Mouse (Mus musculus) liver, embryonic 11.5 days (tissue): Measurements from ENCODE around the gene Efcab9. TPM values are rescaled to one million over a fixed set of nuclear protein-coding genes. Genes with fewer than 3 reads are reported as not detected.

ENCODE experiments used
- ATAC-seq: fragments of 200-750 bp; cut with Nextera tagmentation; replicated peaks from 2 replicates; pipeline ENCODE4 v1.8.0; 2017; ENCODE audit warnings: moderate number of reproducible peaks, mild to moderate bottlenecking, moderate TSS enrichment, moderate library complexity; ENCODE audit not compliant: low FRiP score
- DNase-seq: peaks from one replicate; pipeline ENCODE4 v3.0.0-alpha.2; 2017; ENCODE audit warnings: low spot score
- H3K27ac ChIP-seq: fragments of 300-500 bp; sonication (generic); 2 replicates; pipeline ENCODE4 v1.5.1; 2014; ENCODE audit warnings: mild to moderate bottlenecking, low read depth, low read length, control low read depth
- H3K27me3 ChIP-seq: fragments of 300-500 bp; sonication (generic); replicated peaks from 2 replicates; pipeline ENCODE4 v1.6.1; 2014; ENCODE audit warnings: low read length, mixed read lengths; ENCODE audit not compliant: control insufficient read depth, insufficient read depth
- H3K36me3 ChIP-seq: fragments of 300-500 bp; sonication (generic); 2 replicates; pipeline ENCODE4 v1.6.1; 2014; ENCODE audit warnings: mild to moderate bottlenecking, low read length, moderate library complexity, mixed read lengths; ENCODE audit not compliant: control insufficient read depth, insufficient read depth
- H3K4me1 ChIP-seq: fragments of 300-500 bp; sonication (generic); replicated peaks from 2 replicates; pipeline ENCODE4 v1.6.1; 2014; ENCODE audit warnings: low read length, mixed read lengths; ENCODE audit not compliant: control insufficient read depth, insufficient read depth
- H3K4me2 ChIP-seq: fragments of 300-500 bp; sonication (generic); 2 replicates; pipeline ENCODE4 v1.6.1; 2014; ENCODE audit warnings: mild to moderate bottlenecking, control low read depth, moderate library complexity
- H3K4me3 ChIP-seq: fragments of 300-500 bp; sonication (generic); 2 replicates; pipeline ENCODE4 v1.5.1; 2014; ENCODE audit warnings: low read depth, low read length, control low read depth
- H3K9ac ChIP-seq: fragments of 300-500 bp; sonication (generic); 2 replicates; pipeline ENCODE4 v1.6.1; 2014; ENCODE audit warnings: low read depth, low read length, control low read depth
- H3K9me3 ChIP-seq: fragments of 300-500 bp; sonication (generic); 2 replicates; pipeline ENCODE4 v1.6.1; 2016; ENCODE audit warnings: low read length, inconsistent platforms, mixed read lengths; ENCODE audit not compliant: control insufficient read depth
- WGBS: fragments of 180-500 bp; shearing (Covaris S2); extraction: QIAGEN DNeasy Blood & Tissue Kit; methylation state at CpG from one replicate; pipeline ENCODE4 v1.1.7; 2014; 5-methylcytosine and 5-hydroxymethylcytosine counted together
- polyA plus RNA-seq: library from polyadenylated mRNA; unstranded; fragments of >200 nt; fragmentation: Nextera tagmentation; extraction: Ambion mirVana; gene quantifications from 2 replicates; pipeline ENCODE4 v1.2.1, GENCODE M21; 2014

Efcab9 gene
- polyA plus RNA-seq, 1 experiment from 2014 or later, result 0.49 TPM

GRCm38 (mm10) chr11:32568060-32568459 is 36.2 kb upstream of the Efcab9 start:
- no peak overlapping the region for H3K4me2 ChIP-seq
- H3K27ac ChIP-seq, result no peak overlapping the region
- no peaks in the 10 kb centered on the region for H3K27me3 ChIP-seq
- H3K4me3 ChIP-seq, result no peak overlapping the region
- no peak overlapping the region for H3K9ac ChIP-seq
- ATAC-seq (no peak), DNase-seq (no peak)
- H3K9me3 ChIP-seq, result no peaks in the 10 kb centered on the region
- 77% methylated on average over 7 of the region's 7 CpGs for WGBS
- peaks cover 42% of the 10 kb centered on the region for H3K4me1 ChIP-seq
- H3K36me3 ChIP-seq, result 0 out of 2 replicates have a peak, but pooled peaks cover 2% of the 10 kb centered on the region

DNA sequence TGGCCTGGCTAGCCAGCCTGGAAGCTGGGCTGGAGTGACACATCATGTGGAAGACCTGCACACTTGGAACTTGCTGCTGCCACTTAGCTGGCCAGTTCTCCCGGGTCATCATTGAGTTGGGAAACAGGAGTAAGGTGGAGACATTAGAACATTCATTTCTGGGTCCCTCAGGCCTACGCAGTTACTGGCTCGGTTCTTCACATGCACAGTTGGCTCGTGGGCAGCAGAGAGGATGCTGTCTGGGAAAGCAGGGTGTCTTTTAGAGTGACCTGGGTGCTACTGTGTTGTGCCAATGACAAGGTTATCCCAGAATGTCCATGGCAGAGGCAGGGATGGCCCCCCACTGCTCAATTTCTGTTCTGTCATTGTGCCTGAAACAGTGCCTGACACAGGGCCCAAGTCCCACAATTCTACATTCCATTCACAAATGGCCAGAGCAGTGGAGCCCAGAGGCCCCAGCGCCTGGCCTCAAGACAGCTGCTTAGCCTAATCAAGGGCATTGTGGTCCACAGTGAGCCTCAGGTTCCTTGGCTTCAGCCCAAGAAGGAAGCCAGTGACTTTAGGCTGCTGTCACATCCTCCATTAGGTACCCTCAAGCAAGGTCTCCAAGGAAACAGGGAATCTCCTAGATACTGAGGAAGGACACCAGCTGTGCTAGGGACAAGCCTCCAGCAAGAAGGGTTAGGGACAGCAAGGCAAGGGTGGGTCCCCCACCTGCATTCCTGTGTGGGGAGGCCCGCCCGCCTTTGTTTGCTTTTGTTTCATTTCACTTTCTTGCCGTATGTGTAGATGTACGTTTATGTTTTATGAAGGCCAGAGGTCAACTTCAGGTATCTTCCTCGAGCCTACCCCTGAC is 35.3 kb upstream of the Efcab9 start:
- 88% methylated on average over 10 of the region's 10 CpGs for WGBS
- Histone ChIP-seq H3K9me3 (no peaks in the 10 kb centered on the region), H3K4me3 (no peak overlapping the region), H3K27me3 (no peaks in the 10 kb centered on the region), H3K9ac (no peak overlapping the region), H3K4me2 (no peak overlapping the region), H3K4me1 (peaks cover 43% of the 10 kb centered on the region), H3K36me3 (0 out of 2 replicates have a peak, but pooled peaks cover 3% of the 10 kb centered on the region), H3K27ac (no peak overlapping the region)
- ATAC-seq, result no peak
- no peak for DNase-seq

- H3K9me3 ChIP-seq, result no peaks in the 10 kb centered on the region
- peak; percentile 62 for ATAC-seq
- H3K36me3 ChIP-seq, result 0 out of 2 replicates have a peak, but pooled peaks cover 3% of the 10 kb centered on the region
Observed at GRCm38 (mm10) chr11:32566184-32566583, 34.3 kb upstream of the Efcab9 start.

DNA sequence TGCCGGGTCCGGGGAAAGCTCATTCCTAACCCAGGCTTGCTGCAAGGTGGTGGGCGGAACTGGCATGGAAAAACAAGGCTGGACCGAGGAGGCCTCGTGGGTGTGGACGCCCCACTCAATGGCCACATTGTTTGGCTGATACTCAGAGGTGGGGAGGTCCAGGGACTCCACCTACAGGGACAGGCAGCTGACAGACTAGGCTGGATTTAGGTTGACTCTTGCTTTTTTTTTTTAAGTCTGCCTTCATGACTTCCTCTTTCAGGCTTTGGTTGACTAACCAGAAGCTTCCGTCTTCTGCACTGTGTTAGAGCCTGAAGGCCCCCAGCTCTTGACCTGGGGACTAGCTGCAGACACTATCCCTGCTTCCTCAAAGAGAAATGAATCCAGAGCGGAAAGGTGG is 33.2 kb upstream of the Efcab9 start:
- Histone ChIP-seq H3K4me3 (no peak overlapping the region), H3K4me2 (no peak overlapping the region), H3K9ac (no peak overlapping the region), H3K9me3 (no peaks in the 10 kb centered on the region), H3K27me3 (no peaks in the 10 kb centered on the region), H3K36me3 (0 out of 2 replicates have a peak, but pooled peaks cover 3% of the 10 kb centered on the region), H3K27ac (no peak overlapping the region), H3K4me1 (peaks cover 40% of the 10 kb centered on the region)
- 39% methylated on average over 8 of the region's 8 CpGs for WGBS
- ATAC-seq (no peak), DNase-seq (no peak)

More at GRCm38 (mm10) chr11:32566184-32566583, 34.3 kb upstream of the Efcab9 start:
- DNase-seq, result no peak
- peak overlapping the region; percentile 3; the same call in 1 of the 2 replicates for H3K9ac ChIP-seq
- peaks cover 40% of the 10 kb centered on the region for H3K4me1 ChIP-seq
- H3K4me3 ChIP-seq, result no peak overlapping the region
- H3K4me2 ChIP-seq, result no peak overlapping the region
- 48% methylated on average over 6 of the region's 6 CpGs for WGBS
- no peak overlapping the region for H3K27ac ChIP-seq
- no peaks in the 10 kb centered on the region for H3K27me3 ChIP-seq

DNA sequence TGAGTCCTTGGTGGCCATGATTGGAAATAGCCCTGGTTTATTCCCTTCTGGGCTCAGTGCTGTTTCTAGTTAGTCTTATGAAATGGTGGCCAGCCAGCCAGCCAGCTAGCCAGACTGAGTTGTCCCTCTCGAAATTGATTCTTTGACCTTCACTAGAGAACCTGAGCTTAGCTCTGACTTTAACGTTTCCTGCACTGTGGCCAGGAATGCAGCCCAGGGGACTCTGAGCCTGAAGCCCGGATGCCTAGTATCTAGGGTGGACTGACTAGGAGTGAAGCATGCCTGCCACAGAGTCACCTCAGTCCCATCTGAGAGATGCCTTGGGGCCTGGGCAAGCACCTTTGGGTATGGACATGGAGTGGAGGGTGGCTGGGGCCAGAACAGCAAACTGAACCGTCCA is 32.7 kb upstream of the Efcab9 start:
- H3K4me1 ChIP-seq, result peaks cover 40% of the 10 kb centered on the region
- H3K27me3 ChIP-seq, result no peaks in the 10 kb centered on the region
- ATAC-seq (no peak), DNase-seq (no peak)
- no peak overlapping the region for H3K9ac ChIP-seq
- no peak overlapping the region for H3K27ac ChIP-seq
- 0 out of 2 replicates have a peak, but pooled peaks cover 3% of the 10 kb centered on the region for H3K36me3 ChIP-seq
- 54% methylated on average over 4 of the region's 4 CpGs for WGBS
- no peak overlapping the region for H3K4me2 ChIP-seq
- H3K4me3 ChIP-seq, result no peak overlapping the region
- no peaks in the 10 kb centered on the region for H3K9me3 ChIP-seq

GRCm38 (mm10) chr11:32563660-32564059 is 31.8 kb upstream of the Efcab9 start:
- Histone ChIP-seq H3K27ac (no peak overlapping the region), H3K27me3 (no peaks in the 10 kb centered on the region), H3K9me3 (no peaks in the 10 kb centered on the region), H3K9ac (no peak overlapping the region), H3K4me2 (no peak overlapping the region), H3K36me3 (0 out of 2 replicates have a peak, but pooled peaks cover 3% of the 10 kb centered on the region), H3K4me1 (peaks cover 40% of the 10 kb centered on the region), H3K4me3 (no peak overlapping the region)
- no peak for DNase-seq
- ATAC-seq, result no peak
- WGBS, result 54% methylated on average over 3 of the region's 3 CpGs

DNA sequence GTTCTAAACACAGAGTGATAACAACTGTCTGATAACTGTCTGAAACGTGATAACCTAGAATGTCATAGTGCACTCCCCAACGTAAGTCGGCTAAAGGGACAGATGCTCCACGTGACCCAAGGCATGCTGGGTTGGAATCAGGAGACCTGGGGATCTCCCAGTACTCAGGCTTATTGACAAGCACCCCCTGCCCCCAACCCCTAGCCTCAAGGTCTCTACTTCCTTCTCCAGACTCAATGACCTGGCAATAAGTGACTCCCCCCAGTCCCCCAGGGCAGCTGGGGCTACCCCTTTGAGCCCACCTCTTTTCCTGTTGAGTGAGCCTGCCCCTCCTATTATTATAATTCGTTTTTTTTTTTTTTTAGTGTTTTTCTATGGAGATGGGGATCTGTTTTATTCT is 30.8 kb upstream of the Efcab9 start:
- H3K4me2 ChIP-seq, result no peak overlapping the region
- DNase-seq (no peak), ATAC-seq (no peak)
- no peak overlapping the region for H3K9ac ChIP-seq
- WGBS, result 58% methylated on average over 5 of the region's 5 CpGs
- H3K27me3 ChIP-seq, result no peaks in the 10 kb centered on the region
- H3K36me3 ChIP-seq, result 0 out of 2 replicates have a peak, but pooled peaks cover 3% of the 10 kb centered on the region
- H3K27ac ChIP-seq, result no peak overlapping the region
- peaks cover 40% of the 10 kb centered on the region for H3K4me1 ChIP-seq
- H3K4me3 ChIP-seq, result no peak overlapping the region
- no peaks in the 10 kb centered on the region for H3K9me3 ChIP-seq

- H3K36me3 ChIP-seq, result 0 out of 2 replicates have a peak, but pooled peaks cover 3% of the 10 kb centered on the region
- H3K27me3 ChIP-seq, result no peaks in the 10 kb centered on the region
- H3K9me3 ChIP-seq, result no peaks in the 10 kb centered on the region
- no peak overlapping the region for H3K4me2 ChIP-seq
- peaks cover 33% of the 10 kb centered on the region for H3K4me1 ChIP-seq
- ATAC-seq, result no peak
- H3K4me3 ChIP-seq, result no peak overlapping the region
- no peak for DNase-seq
- H3K27ac ChIP-seq, result no peak overlapping the region
- no peak overlapping the region for H3K9ac ChIP-seq
- 72% methylated on average over 10 of the region's 10 CpGs for WGBS
Observed at GRCm38 (mm10) chr11:32561465-32562355, 29.8 kb upstream of the Efcab9 start.
